Mouse (Mus musculus): ENCODE measurements at regions not wholly inside any gene's neighbourhood (a gene's known extent, or its start where the extent isn't known, plus 50 kb on each side); places are given as distances from the start of the nearest gene placed in this dataset.

- DNase-seq (ENCODE audit: low spot score in 2 of 2) = no peak
Measured at GRCm38 (mm10) chr11:114331579-114332150, 264.8 kb upstream of the Sdk2 start.

- no peak for DNase-seq (ENCODE audit: low spot score in 2 of 2)
Measured at GRCm38 (mm10) chr11:114330316-114330715, 263.5 kb upstream of the Sdk2 start.

- no peak for DNase-seq (ENCODE audit: low spot score in 2 of 2)
Measured at GRCm38 (mm10) chr11:114322627-114323026, 255.8 kb upstream of the Sdk2 start.

- no peak for DNase-seq (ENCODE audit: low spot score in 2 of 2)
Measured at GRCm38 (mm10) chr11:114321974-114322373, 255.1 kb upstream of the Sdk2 start.

- no peak for DNase-seq (ENCODE audit: low spot score in 2 of 2)
Measured at GRCm38 (mm10) chr11:114321527-114321926, 254.7 kb upstream of the Sdk2 start.

- DNase-seq (ENCODE audit: low spot score in 2 of 2) = no peak
Measured at GRCm38 (mm10) chr11:114315274-114315673, 248.4 kb upstream of the Sdk2 start.

GRCm38 (mm10) chr11:114313652-114314051, 246.8 kb upstream of the Sdk2 start:
- no peak for DNase-seq (ENCODE audit: low spot score in 2 of 2)

GRCm38 (mm10) chr11:114311640-114312039, 244.8 kb upstream of the Sdk2 start:
- DNase-seq (ENCODE audit: low spot score in 2 of 2) = no peak

- no peak for DNase-seq (ENCODE audit: low spot score in 2 of 2)
Measured at GRCm38 (mm10) chr11:114303636-114304354, 236.9 kb upstream of the Sdk2 start.

- DNase-seq (ENCODE audit: low spot score in 2 of 2) = no peak
Measured at GRCm38 (mm10) chr11:114300611-114301319, 233.9 kb upstream of the Sdk2 start.

- DNase-seq (ENCODE audit: low spot score in 2 of 2) = no peak
Measured at GRCm38 (mm10) chr11:114296816-114297334, 230.0 kb upstream of the Sdk2 start.

- no peak for DNase-seq (ENCODE audit: low spot score in 2 of 2)
Measured at GRCm38 (mm10) chr11:114294511-114295250, 227.8 kb upstream of the Sdk2 start.

- DNase-seq (ENCODE audit: low spot score in 2 of 2) = peak in 1 of 2 experiments; percentile 25
Measured at GRCm38 (mm10) chr11:114291258-114291657, 224.4 kb upstream of the Sdk2 start.

GRCm38 (mm10) chr11:114289946-114290345, 223.1 kb upstream of the Sdk2 start:
- DNase-seq (ENCODE audit: low spot score in 2 of 2) = no peak

GRCm38 (mm10) chr11:114284820-114285666, 218.2 kb upstream of the Sdk2 start:
- peak in 1 of 2 experiments; percentile 57 for DNase-seq (ENCODE audit: low spot score in 2 of 2)

- peak in 1 of 2 experiments; percentile 51 for DNase-seq (ENCODE audit: low spot score in 2 of 2)
Measured at GRCm38 (mm10) chr11:114283208-114283607, 216.4 kb upstream of the Sdk2 start.

- DNase-seq (ENCODE audit: low spot score in 2 of 2) = no peak
Measured at GRCm38 (mm10) chr11:114282566-114282965, 215.7 kb upstream of the Sdk2 start.

- no peak for DNase-seq (ENCODE audit: low spot score in 2 of 2)
Measured at GRCm38 (mm10) chr11:114281846-114282245, 215.0 kb upstream of the Sdk2 start.

- no peak for DNase-seq (ENCODE audit: low spot score in 2 of 2)
Measured at GRCm38 (mm10) chr11:114281041-114281695, 214.3 kb upstream of the Sdk2 start.

GRCm38 (mm10) chr11:114277513-114278304, 210.9 kb upstream of the Sdk2 start:
- DNase-seq (ENCODE audit: low spot score in 2 of 2) = no peak
